Mouse (Mus musculus): ENCODE measurements around the gene Wdr3. TPM values are rescaled to one million over a fixed set of nuclear protein-coding genes. Genes with fewer than 3 reads are reported as not detected.
A peak's percentile ranks its signal among the peaks of the same experiment; 100 is the strongest.

The Wdr3 gene
- polyA plus RNA-seq (2015; fragmentation: Nextera tagmentation; extraction: Ambion mirVana) = 16.2 and 16.3 TPM in 2 replicates

- TF ChIP-seq EP300 (optimal IDR thresholded peaks at IDR 0.05) (no peak), CTCF (IDR thresholded peaks at IDR 0.05; ENCODE audit: low read depth) (no peak)
- peak within 1 kb of the TSS; percentile 92 for H3K4me2 ChIP-seq (replicated peaks; ENCODE audit: low read depth)
- H3K4me3 ChIP-seq (ENCODE audit: low read depth, low read length) = peak within 1 kb of the TSS; percentile 89
- H3K9ac ChIP-seq (ENCODE audit: low read length) = peak within 1 kb of the TSS; percentile 85
- under 1% methylated on average over 50 of the region's 55 CpGs for WGBS
- H3K4me1 ChIP-seq (replicated peaks; ENCODE audit: control insufficient read depth, insufficient read depth) = no peaks in the 10 kb centered on the region
- peak; percentile 99 for ATAC-seq (ENCODE audit: low FRiP score, low TSS enrichment)
- peak within 1 kb of the TSS; percentile 90 for H3K27ac ChIP-seq (replicated peaks)
- DNase-seq (ENCODE audit: low spot score) = peak; percentile 95
- H3K9me3 ChIP-seq (ENCODE audit: control insufficient read depth, low read length) = no peaks in the 10 kb centered on the region
- 0 out of 2 replicates have a peak, but pooled peaks cover 7% of the 10 kb centered on the region for H3K36me3 ChIP-seq (ENCODE audit: control insufficient read depth, insufficient read depth, low read length)
- H3K27me3 ChIP-seq (ENCODE audit: control insufficient read depth, insufficient read depth, low read length) = no peaks in the 10 kb centered on the region
These were observed at the start of gene Wdr3, which contains the start of gene Gdap2 for GRCm38 (mm10) chr3:100162315-100163105. Wdr3 (minus strand) TSS chr3:100162407. Gdap2 (plus strand) TSS chr3:100162381.

GRCm38 (mm10) chr3:100206973-100207372 lies 44.8 kb upstream of the Wdr3 start:
- ATAC-seq (ENCODE audit: low FRiP score, low TSS enrichment) = no peak
- TF ChIP-seq CTCF (IDR thresholded peaks at IDR 0.05; ENCODE audit: low read depth) (no peak), EP300 (optimal IDR thresholded peaks at IDR 0.05) (no peak)
- H3K9ac ChIP-seq (ENCODE audit: low read length) = no peak overlapping the region
- 65% methylated on average over 1 of the region's 1 CpGs for WGBS
- H3K36me3 ChIP-seq (ENCODE audit: control insufficient read depth, insufficient read depth, low read length) = peaks cover 1% of the 10 kb centered on the region
- no peak for DNase-seq (ENCODE audit: low spot score)
- H3K27me3 ChIP-seq (ENCODE audit: control insufficient read depth, insufficient read depth, low read length) = no peaks in the 10 kb centered on the region
- H3K4me2 ChIP-seq (replicated peaks; ENCODE audit: low read depth) = no peak overlapping the region
- no peak overlapping the region for H3K27ac ChIP-seq (replicated peaks)
- no peaks in the 10 kb centered on the region for H3K9me3 ChIP-seq (ENCODE audit: control insufficient read depth, low read length)
- H3K4me3 ChIP-seq (ENCODE audit: low read depth, low read length) = no peak overlapping the region
- H3K4me1 ChIP-seq (replicated peaks; ENCODE audit: control insufficient read depth, insufficient read depth) = no peaks in the 10 kb centered on the region

- WGBS = 90% methylated on average over 7 of the region's 7 CpGs
- ATAC-seq (ENCODE audit: low FRiP score, low TSS enrichment) = no peak
These were observed 39.3 kb upstream of the Wdr3 start for GRCm38 (mm10) chr3:100201554-100201953.

GRCm38 (mm10) chr3:100194210-100194609 lies 32.0 kb upstream of the Wdr3 start:
- H3K4me2 ChIP-seq (replicated peaks; ENCODE audit: low read depth) = no peak overlapping the region
- TF ChIP-seq CTCF (IDR thresholded peaks at IDR 0.05; ENCODE audit: low read depth) (no peak), EP300 (optimal IDR thresholded peaks at IDR 0.05) (no peak)
- peaks cover 7% of the 10 kb centered on the region; the same call in 1 of the 2 replicates for H3K36me3 ChIP-seq (ENCODE audit: control insufficient read depth, insufficient read depth, low read length)
- 42% methylated on average over 5 of the region's 5 CpGs for WGBS
- no peaks in the 10 kb centered on the region for H3K9me3 ChIP-seq (ENCODE audit: control insufficient read depth, low read length)
- no peak overlapping the region for H3K9ac ChIP-seq (ENCODE audit: low read length)
- DNase-seq (ENCODE audit: low spot score) (no peak), ATAC-seq (ENCODE audit: low FRiP score, low TSS enrichment) (no peak)
- H3K4me3 ChIP-seq (ENCODE audit: low read depth, low read length) = no peak overlapping the region
- H3K4me1 ChIP-seq (replicated peaks; ENCODE audit: control insufficient read depth, insufficient read depth) = no peaks in the 10 kb centered on the region
- no peaks in the 10 kb centered on the region for H3K27me3 ChIP-seq (ENCODE audit: control insufficient read depth, insufficient read depth, low read length)
- H3K27ac ChIP-seq (replicated peaks) = no peak overlapping the region

More at GRCm38 (mm10) chr3:100201554-100201953, 39.3 kb upstream of the Wdr3 start:
- TF ChIP-seq CTCF (IDR thresholded peaks at IDR 0.05; ENCODE audit: low read depth) (no peak), EP300 (optimal IDR thresholded peaks at IDR 0.05) (no peak)
- no peak overlapping the region for H3K4me2 ChIP-seq (replicated peaks; ENCODE audit: low read depth)
- H3K27me3 ChIP-seq (ENCODE audit: control insufficient read depth, insufficient read depth, low read length) = no peaks in the 10 kb centered on the region
- no peak overlapping the region for H3K9ac ChIP-seq (ENCODE audit: low read length)
- H3K9me3 ChIP-seq (ENCODE audit: control insufficient read depth, low read length) = no peaks in the 10 kb centered on the region
- H3K27ac ChIP-seq (replicated peaks) = no peak overlapping the region
- no peak overlapping the region for H3K4me3 ChIP-seq (ENCODE audit: low read depth, low read length)
- no peaks in the 10 kb centered on the region for H3K4me1 ChIP-seq (replicated peaks; ENCODE audit: control insufficient read depth, insufficient read depth)
- H3K36me3 ChIP-seq (ENCODE audit: control insufficient read depth, insufficient read depth, low read length) = peaks cover 14% of the 10 kb centered on the region
- no peak for DNase-seq (ENCODE audit: low spot score)

- 86% methylated on average over 11 of the region's 11 CpGs for WGBS
- peaks cover 16% of the 10 kb centered on the region; the same call in 1 of the 2 replicates for H3K36me3 ChIP-seq (ENCODE audit: control insufficient read depth, insufficient read depth, low read length)
- ATAC-seq (ENCODE audit: low FRiP score, low TSS enrichment) = no peak
- H3K4me3 ChIP-seq (ENCODE audit: low read depth, low read length) = no peak overlapping the region
- TF ChIP-seq CTCF (IDR thresholded peaks at IDR 0.05; ENCODE audit: low read depth) (no peak), EP300 (optimal IDR thresholded peaks at IDR 0.05) (no peak)
- H3K4me2 ChIP-seq (replicated peaks; ENCODE audit: low read depth) = no peak overlapping the region
- DNase-seq (ENCODE audit: low spot score) = no peak
- no peak overlapping the region for H3K9ac ChIP-seq (ENCODE audit: low read length)
- H3K4me1 ChIP-seq (replicated peaks; ENCODE audit: control insufficient read depth, insufficient read depth) = no peaks in the 10 kb centered on the region
- no peaks in the 10 kb centered on the region for H3K27me3 ChIP-seq (ENCODE audit: control insufficient read depth, insufficient read depth, low read length)
- no peak overlapping the region for H3K27ac ChIP-seq (replicated peaks)
- H3K9me3 ChIP-seq (ENCODE audit: control insufficient read depth, low read length) = no peaks in the 10 kb centered on the region
These were observed 27.7 kb upstream of the Wdr3 start for GRCm38 (mm10) chr3:100189861-100190260.

GRCm38 (mm10) chr3:100189444-100189843 lies 27.2 kb upstream of the Wdr3 start:
- Histone ChIP-seq H3K27me3 (ENCODE audit: control insufficient read depth, insufficient read depth, low read length) (no peaks in the 10 kb centered on the region), H3K9ac (ENCODE audit: low read length) (no peak overlapping the region), H3K9me3 (ENCODE audit: control insufficient read depth, low read length) (no peaks in the 10 kb centered on the region), H3K4me1 (replicated peaks; ENCODE audit: control insufficient read depth, insufficient read depth) (no peaks in the 10 kb centered on the region), H3K27ac (replicated peaks) (no peak overlapping the region), H3K4me2 (replicated peaks; ENCODE audit: low read depth) (no peak overlapping the region), H3K36me3 (ENCODE audit: control insufficient read depth, insufficient read depth, low read length) (peaks cover 16% of the 10 kb centered on the region; the same call in 1 of the 2 replicates), H3K4me3 (ENCODE audit: low read depth, low read length) (no peak overlapping the region)
- DNase-seq (ENCODE audit: low spot score) = peak; percentile 38
- 35% methylated on average over 1 of the region's 1 CpGs for WGBS
- ATAC-seq (ENCODE audit: low FRiP score, low TSS enrichment) = no peak
- no peak for TF ChIP-seq EP300 (optimal IDR thresholded peaks at IDR 0.05)
- TF ChIP-seq CTCF (IDR thresholded peaks at IDR 0.05; ENCODE audit: low read depth) = peak; percentile 86
